Mouse (Mus musculus) kidney, postnatal 25 days (tissue): ENCODE data around the gene Prokr2.
"Not testable (repeated sequence)": the region's sequence is repeated elsewhere in the genome, so short reads cannot be mapped to it uniquely, and the experiment has no call there.

ENCODE experiments used
- DNase-seq, 2 experiments: peaks; one replicate each; pipeline ENCODE4 v3.0.0; 2021; ENCODE audit warnings: mixed read lengths in 2 of 2

Prokr2 gene

DNA sequence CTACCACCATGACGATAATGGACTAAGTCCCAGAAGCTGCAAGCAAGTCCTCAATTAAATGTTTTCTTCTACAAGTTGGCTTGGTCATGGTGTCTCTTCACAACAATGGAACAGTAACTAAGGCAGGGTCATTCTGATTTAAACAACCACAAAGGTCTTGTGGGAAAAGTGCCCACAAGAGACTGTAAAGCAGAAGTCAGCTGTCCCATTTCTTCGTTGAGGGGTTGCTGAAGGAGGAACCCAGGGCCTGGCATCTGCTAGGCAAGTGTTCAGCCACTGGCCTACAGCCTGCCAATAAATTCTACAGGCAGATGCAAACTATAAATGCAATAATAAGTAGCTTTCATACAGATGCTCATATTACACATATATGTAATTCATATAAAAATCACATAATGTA is 48.0 kb downstream of the Prokr2 start:
- DNase-seq: no peak

DNA sequence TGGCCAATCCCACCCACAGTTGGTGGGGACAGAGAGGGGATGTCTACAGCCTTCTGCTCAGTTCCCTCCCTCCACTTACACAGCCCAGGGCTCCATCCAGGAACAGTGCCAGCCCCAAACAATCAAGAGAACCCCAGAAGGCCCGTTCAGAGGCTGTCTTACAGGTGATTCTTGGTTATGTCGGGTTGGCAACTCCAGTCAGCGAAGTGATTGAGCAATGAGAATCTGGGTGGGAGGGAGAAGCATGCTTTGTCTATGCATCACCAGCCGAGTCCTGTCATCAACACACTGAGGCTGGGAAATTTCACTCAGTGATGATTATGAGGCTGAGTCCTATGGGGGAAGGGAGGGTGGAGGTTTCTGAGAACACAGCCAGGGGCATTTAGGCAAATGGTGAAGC is 61.7 kb downstream of the Prokr2 start:
- no peak for DNase-seq

GRCm38 (mm10) chr2:132320516-132320915 is 64.7 kb downstream of the Prokr2 start:
- no peak for DNase-seq

- no peak for DNase-seq
These were observed 68.1 kb downstream of the Prokr2 start for GRCm38 (mm10) chr2:132317178-132317577.

- peak; percentile 68 to 70 for DNase-seq
These were observed 69.0 kb downstream of the Prokr2 start for GRCm38 (mm10) chr2:132316041-132316808.

- not testable (repeated sequence) for DNase-seq
These were observed 71.2 kb downstream of the Prokr2 start for GRCm38 (mm10) chr2:132314057-132314456.

- DNase-seq: peak in 1 of 2 experiments; percentile 6
These were observed 71.7 kb downstream of the Prokr2 start for GRCm38 (mm10) chr2:132313568-132313967.

DNA sequence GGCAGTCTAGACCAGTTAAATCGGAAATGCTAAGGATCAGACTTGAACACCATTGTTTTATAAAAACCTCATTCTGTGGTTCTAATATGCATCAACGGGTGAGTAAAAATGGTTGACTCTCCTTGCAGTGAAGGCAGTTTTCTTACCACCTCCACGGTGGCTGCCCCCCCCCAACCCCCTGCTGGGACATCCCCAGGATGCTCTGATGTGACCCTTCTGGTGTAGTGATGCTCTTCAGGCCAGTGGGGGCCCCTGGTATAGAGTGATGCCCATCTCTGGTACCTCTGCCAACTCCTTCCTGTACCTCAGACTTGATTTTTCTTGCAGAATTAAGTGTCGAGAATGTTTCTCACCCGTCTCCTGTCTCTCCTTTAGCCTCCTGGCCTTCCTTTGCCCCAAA is 72.6 kb downstream of the Prokr2 start:
- peak in 1 of 2 experiments; percentile 27 for DNase-seq

GRCm38 (mm10) chr2:132309398-132309930 is 75.8 kb downstream of the Prokr2 start:
- peak in 1 of 2 experiments; percentile 5 for DNase-seq

DNA sequence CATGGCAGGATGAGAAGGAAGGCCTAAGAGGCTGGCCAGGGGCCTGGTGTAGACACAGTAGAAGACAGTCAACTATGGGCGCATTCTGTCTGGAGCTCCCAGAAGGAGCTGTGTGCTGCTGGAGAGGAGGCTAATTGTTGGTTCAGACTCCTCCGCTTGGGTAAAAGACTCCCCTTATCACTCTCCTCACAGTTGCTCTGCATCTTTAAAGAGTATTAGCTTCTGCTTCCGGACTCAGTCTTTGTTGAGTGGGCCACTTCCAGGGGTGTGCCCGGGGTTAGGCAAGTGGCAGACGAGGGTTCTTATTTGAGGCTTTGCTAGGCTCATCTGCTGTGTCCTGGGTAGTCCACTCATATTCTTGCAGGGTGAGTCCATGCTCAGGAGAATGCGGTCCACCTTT is 76.4 kb downstream of the Prokr2 start:
- no peak for DNase-seq

DNA sequence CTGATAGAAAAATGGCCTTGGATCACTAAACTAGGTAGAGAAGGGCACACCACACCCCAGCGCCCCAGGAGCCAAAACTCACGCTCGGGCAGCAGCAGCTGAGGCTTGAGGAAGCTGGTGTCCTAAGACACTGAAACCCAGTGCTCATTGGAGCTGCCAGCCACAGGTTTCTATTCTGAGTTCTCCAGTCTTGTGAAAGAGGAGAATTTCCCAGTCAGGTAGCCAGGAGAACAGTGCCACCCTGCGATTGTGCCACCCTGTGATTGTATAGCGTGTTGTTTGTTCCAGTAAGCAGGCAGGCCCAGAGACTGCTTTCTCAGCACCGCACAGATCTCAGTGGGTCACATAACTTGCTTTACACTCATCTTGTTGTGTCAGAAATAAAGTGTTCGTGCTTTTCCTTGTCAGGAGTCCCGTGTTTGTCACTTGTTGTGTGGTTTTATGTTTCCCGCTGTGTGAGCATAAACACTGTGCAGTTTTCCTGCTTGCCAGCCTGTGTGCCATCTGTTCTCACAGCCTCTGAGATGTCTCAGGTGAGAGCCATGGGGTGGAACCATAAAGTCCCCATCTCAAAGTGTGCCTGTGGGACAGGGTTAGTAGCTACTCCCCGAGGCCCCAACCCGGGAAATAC is 77.9 kb downstream of the Prokr2 start:
- peak in 1 of 2 experiments; percentile 25 for DNase-seq

DNA sequence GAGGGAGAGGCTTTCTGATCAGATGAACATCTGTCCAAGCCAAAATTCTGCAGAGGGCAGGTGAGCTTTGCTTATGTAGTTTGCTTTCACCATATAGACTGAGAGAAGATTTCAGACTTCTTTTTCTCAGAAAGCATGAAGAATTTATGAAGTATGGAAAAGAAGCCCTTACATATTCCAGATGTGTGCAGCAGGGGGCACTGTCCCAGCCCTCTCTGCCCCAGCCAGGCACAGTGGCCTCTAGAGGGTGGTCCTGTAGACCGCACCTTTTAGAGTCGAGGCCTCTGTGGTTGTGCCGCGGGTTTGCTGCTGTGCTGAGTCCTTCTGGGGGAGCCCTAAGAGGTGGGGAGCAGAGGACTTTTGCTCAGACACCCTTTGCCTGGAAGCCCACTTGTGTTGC is 79.3 kb downstream of the Prokr2 start:
- peak in 1 of 2 experiments; percentile 34 for DNase-seq

DNA sequence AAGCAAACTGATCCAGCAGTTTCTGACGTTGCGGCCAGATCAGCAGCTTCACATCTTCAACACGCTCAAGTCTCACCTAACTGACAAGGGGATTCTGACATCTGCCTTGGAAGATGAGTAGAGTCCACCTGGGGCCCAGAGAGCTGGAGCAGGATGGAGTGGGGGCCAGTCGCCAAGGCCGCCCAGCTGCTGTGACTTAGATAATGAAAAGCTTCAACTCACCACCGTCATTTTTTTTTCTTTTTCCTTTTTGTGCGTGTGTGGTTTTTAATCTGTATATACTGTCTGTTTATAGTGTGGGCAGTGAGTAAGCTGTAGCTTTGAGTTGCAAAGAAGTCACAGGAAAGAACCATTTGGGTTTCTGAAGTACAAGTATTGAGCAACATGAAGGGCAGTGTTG is 80.1 kb downstream of the Prokr2 start:
- DNase-seq: peak in 1 of 2 experiments; percentile 11

- no peak for DNase-seq
These were observed 83.8 kb downstream of the Prokr2 start for GRCm38 (mm10) chr2:132301436-132301835.

GRCm38 (mm10) chr2:132298250-132298649 is 87.0 kb downstream of the Prokr2 start:
- no peak for DNase-seq

GRCm38 (mm10) chr2:132293694-132294450 is 91.4 kb downstream of the Prokr2 start:
- DNase-seq: no peak

GRCm38 (mm10) chr2:132292083-132292482 is 93.2 kb downstream of the Prokr2 start:
- no peak for DNase-seq

DNA sequence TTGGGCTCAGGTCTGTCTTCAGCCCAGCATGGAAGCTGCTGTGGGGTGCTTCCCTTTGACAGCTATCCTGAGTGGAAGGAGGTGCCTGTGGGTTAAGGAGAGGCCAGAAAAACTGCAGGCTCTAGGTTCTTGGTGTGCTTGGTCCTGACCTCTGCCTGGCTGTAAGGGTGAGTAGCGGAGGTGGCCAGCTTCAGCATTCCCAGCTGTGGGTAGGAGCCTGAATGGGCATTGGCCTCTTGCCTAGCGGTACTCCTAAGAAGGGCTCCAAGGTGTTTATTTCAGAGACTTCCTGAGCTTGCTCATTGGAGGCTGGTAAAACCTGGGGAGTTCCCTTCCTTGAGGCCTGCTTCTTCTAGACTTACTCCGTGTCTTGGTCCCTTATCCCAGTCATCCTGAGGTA is 94.0 kb downstream of the Prokr2 start:
- no peak for DNase-seq

- peak in 1 of 2 experiments; percentile 5 for DNase-seq
These were observed 94.4 kb downstream of the Prokr2 start for GRCm38 (mm10) chr2:132290808-132291207.

- not testable (repeated sequence) for DNase-seq
These were observed 96.0 kb downstream of the Prokr2 start for GRCm38 (mm10) chr2:132289213-132289612.
